Mouse (Mus musculus) heart, postnatal 0 days (tissue): ENCODE results near the gene Rdh7. TPM values are rescaled to one million over a fixed set of nuclear protein-coding genes. Genes with fewer than 3 reads are reported as not detected.

ENCODE experiments used
- ATAC-seq: fragments of 200-750 bp; cut with Nextera tagmentation; 2 replicates; pipeline ENCODE4 v1.8.0; 2017; ENCODE audit warnings: low read depth, moderate number of reproducible peaks, moderate library complexity; ENCODE audit not compliant: insufficient read depth
- DNase-seq: peaks from one replicate; pipeline ENCODE4 v3.0.0-alpha.2; 2016; ENCODE audit warnings: low spot score
- H3K27ac ChIP-seq: fragments of 300-500 bp; sonication (generic); 2 replicates; pipeline ENCODE4 v1.5.1; 2014; ENCODE audit warnings: low read depth, mild to moderate bottlenecking
- H3K27me3 ChIP-seq: fragments of 300-500 bp; sonication (generic); 2 replicates; pipeline ENCODE4 v1.6.1; 2014; ENCODE audit warnings: low read length, mixed read lengths; ENCODE audit not compliant: control insufficient read depth, insufficient read depth
- H3K36me3 ChIP-seq: fragments of 300-500 bp; sonication (generic); replicated peaks from 2 replicates; pipeline ENCODE4 v1.6.1; 2014; ENCODE audit warnings: low read length, mixed read lengths; ENCODE audit not compliant: control insufficient read depth, insufficient read depth
- H3K4me1 ChIP-seq: fragments of 300-500 bp; sonication (generic); 2 replicates; pipeline ENCODE4 v1.6.1; 2014; ENCODE audit warnings: antibody characterized with exemption; ENCODE audit not compliant: control insufficient read depth, insufficient read depth
- H3K4me2 ChIP-seq: fragments of 300-500 bp; sonication (generic); 2 replicates; pipeline ENCODE4 v1.6.1; 2014; ENCODE audit warnings: low read depth, mild to moderate bottlenecking, low read length, moderate library complexity
- H3K4me3 ChIP-seq: fragments of 300-500 bp; sonication (generic); 2 replicates; pipeline ENCODE4 v1.5.1; 2014; ENCODE audit warnings: low read depth, low read length
- H3K9ac ChIP-seq: fragments of 300-500 bp; sonication (generic); replicated peaks from 2 replicates; pipeline ENCODE4 v1.6.1; 2014; ENCODE audit warnings: low read depth, low read length, mixed read lengths
- H3K9me3 ChIP-seq: fragments of 300-500 bp; sonication (generic); replicated peaks from 2 replicates; pipeline ENCODE4 v1.6.1; 2016; ENCODE audit warnings: low read length; ENCODE audit not compliant: control insufficient read depth
- CTCF ChIP-seq: IDR thresholded peaks from 2 replicates; pipeline ENCODE4 v1.5.1; 2016; ENCODE audit warnings: antibody characterized with exemption, control low read depth, low read depth
- EP300 ChIP-seq: IDR thresholded peaks from 2 replicates; pipeline ENCODE4 v1.6.1; 2016; ENCODE audit warnings: antibody characterized with exemption, low read depth
- WGBS: fragments of 180-500 bp; shearing (Covaris S2); extraction: QIAGEN DNeasy Blood & Tissue Kit; methylation state at CpG from one replicate; pipeline ENCODE4 v1.1.7; 2014; 5-methylcytosine and 5-hydroxymethylcytosine counted together
- polyA plus RNA-seq: library from polyadenylated mRNA; unstranded; fragments of >200 nt; fragmentation: Nextera tagmentation; extraction: Ambion mirVana; gene quantifications from 2 replicates; pipeline ENCODE4 v1.2.1, GENCODE M21; 2015
- total RNA-seq: library from RNA; depleted of rRNA; stranded (reverse); fragments of >200 nt; gene quantifications from 2 replicates; pipeline ENCODE4 v1.2.3, GENCODE M21; 2014; ENCODE audit warnings: low replicate concordance

The Rdh7 gene
- total and polyA plus RNA-seq, 2 experiments from 2014 or later, result not detected

DNA sequence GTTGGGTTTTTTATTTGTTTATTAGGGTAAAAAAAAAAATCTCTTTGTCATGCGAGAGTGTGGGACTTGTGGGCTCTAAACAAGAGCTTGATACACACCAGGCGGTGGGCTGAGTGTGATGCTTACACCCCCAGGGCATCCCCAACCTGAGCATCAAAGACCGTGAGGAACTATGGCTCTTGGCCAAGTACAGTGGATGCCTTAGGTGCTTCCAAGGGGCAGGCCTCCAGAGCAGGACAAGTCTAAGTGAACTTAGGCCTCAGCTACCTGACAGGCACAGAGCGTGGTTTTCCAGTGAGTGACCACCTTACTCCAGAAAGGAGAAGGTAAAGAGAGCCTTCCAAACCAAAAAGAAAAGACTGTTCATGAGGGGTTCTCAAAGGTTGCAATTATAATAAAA is 1.6 kb downstream of the Rdh7 start:
- no peak for ATAC-seq
- TF ChIP-seq CTCF, result no peak
- TF ChIP-seq EP300, result no peak
- H3K4me3 ChIP-seq, result no peak overlapping the region
- WGBS, result 75% methylated on average over 4 of the region's 4 CpGs
- no peak overlapping the region for H3K27ac ChIP-seq
- no peaks in the 10 kb centered on the region for H3K27me3 ChIP-seq
- no peaks in the 10 kb centered on the region for H3K4me1 ChIP-seq
- no peaks in the 10 kb centered on the region for H3K9me3 ChIP-seq
- no peak overlapping the region for H3K4me2 ChIP-seq
- no peaks in the 10 kb centered on the region for H3K36me3 ChIP-seq
- H3K9ac ChIP-seq, result no peak overlapping the region
- DNase-seq, result no peak

DNA sequence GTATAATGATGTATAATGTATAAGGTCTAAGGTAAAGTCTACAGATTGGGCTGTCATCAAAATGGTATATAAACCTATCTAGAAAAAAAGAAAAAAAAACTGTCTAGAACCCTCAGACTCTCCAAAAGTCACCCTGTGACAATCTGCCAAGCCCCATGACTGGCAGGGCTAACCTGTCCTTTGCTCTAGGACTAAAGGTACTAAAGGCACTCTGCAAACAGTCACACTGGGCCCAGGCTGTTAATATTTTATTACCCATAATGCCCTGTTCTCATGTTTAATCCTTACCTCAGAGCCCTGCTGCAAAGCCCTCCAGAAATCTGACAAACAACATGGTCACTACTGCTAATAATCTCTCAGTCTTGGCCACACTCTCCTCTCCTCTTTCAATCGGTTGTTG is 2.1 kb downstream of the Rdh7 start:
- no peaks in the 10 kb centered on the region for H3K36me3 ChIP-seq
- H3K27me3 ChIP-seq, result no peaks in the 10 kb centered on the region
- no peaks in the 10 kb centered on the region for H3K9me3 ChIP-seq
- H3K27ac ChIP-seq, result no peak overlapping the region
- H3K4me3 ChIP-seq, result no peak overlapping the region
- WGBS, result 69% methylated on average over 1 of the region's 1 CpGs
- H3K4me1 ChIP-seq, result no peaks in the 10 kb centered on the region
- TF ChIP-seq EP300 (no peak), CTCF (no peak)
- no peak overlapping the region for H3K4me2 ChIP-seq
- DNase-seq (no peak), ATAC-seq (no peak)
- no peak overlapping the region for H3K9ac ChIP-seq

DNA sequence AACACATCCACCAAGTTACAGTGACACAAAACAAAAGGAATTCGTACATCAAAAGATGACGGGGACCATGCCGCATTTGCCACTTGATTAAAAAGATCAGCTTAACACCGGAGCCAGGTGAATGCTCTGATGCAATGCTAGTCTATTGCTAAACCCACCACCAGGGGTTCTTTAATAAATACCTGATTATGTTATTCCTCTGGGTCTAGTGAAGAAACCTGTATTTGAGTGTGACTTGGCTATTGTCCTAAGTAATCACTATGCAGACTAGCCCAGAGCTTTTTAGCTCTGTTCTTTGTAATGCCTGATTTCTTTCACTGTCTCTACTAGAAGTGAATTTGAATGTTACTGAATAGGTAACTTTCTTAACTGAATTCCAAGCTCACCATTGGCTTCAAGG is 7.6 kb downstream of the Rdh7 start:
- no peak for DNase-seq
- WGBS, result 85% methylated on average over 4 of the region's 4 CpGs
- Histone ChIP-seq H3K4me2 (no peak overlapping the region), H3K9me3 (no peaks in the 10 kb centered on the region), H3K4me1 (no peaks in the 10 kb centered on the region), H3K27me3 (no peaks in the 10 kb centered on the region), H3K9ac (no peak overlapping the region), H3K27ac (no peak overlapping the region), H3K36me3 (no peaks in the 10 kb centered on the region), H3K4me3 (no peak overlapping the region)
- no peak for ATAC-seq
- no peak for TF ChIP-seq CTCF
- TF ChIP-seq EP300, result no peak

DNA sequence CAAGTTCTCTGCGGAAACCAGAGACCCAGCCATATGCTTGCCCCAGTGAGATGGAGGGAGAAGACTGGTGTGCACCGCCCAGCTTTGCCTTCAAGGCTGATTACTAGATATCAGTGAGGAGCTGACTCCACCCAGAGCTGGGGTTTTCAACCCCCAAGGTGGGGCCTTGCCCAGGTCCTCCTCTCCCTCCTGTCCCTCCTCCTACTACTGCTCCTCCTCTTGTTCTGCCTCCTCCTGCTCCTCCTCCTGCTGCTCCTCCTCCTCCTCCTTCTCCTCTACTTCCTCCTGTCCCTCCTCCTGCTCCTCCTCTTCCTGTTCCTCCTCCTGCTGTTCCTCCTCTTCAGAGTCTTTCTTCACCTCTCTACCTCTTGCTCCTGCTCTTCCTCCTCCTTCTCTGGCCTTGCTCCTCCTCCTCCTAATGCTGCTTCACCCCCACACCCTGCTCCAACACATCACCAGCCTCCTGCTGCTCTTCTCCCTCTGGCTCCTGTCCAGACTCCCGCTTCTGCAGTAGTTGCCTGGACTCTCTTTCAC is 9.4 kb downstream of the Rdh7 start:
- Histone ChIP-seq H3K36me3 (no peaks in the 10 kb centered on the region), H3K4me2 (no peak overlapping the region), H3K4me1 (no peaks in the 10 kb centered on the region), H3K27me3 (no peaks in the 10 kb centered on the region), H3K9ac (no peak overlapping the region), H3K27ac (no peak overlapping the region), H3K9me3 (no peaks in the 10 kb centered on the region), H3K4me3 (no peak overlapping the region)
- DNase-seq, result no peak
- TF ChIP-seq EP300 (no peak), CTCF (no peak)
- ATAC-seq, result 0 out of 2 replicates have a peak, but pooled peaks have one; percentile 24
- 72% methylated on average over 2 of the region's 3 CpGs for WGBS

DNA sequence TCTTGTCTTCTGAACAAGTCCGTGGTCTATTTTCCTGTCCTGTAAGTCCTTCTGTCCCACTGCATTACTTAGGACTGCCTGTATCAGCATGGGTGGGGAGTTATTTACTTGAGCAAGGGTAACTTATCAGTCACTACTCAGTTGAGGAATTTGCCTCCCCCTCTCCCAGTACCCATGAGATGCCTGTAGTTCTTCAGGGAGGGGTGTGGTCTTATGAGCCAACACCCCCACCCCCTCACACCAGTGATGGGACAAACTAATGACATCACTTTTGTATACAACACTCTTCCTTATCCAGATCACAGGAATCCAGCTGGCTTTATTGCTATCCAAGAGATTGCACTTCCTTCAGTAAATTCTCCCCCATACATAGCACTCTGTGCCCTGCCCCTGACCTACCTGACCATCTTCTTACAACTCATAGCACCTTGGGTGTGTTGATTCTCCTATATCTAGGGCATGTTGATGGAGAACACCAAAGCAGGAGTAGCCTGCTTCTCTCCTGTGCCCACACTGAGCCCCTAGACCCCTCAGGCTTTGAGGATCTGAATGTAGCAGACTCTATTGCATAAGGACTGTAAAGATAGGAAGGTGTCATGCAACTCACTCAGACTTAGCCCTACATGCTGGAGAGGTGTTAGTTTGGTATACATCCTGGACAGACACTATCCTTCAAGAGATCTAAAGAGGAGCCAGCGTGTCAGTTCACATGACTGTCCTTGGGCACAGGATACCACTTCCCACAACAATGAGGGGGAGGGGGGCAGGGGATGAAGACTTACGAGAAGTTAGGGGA is 10.2 kb downstream of the Rdh7 start:
- TF ChIP-seq EP300 (no peak), CTCF (no peak)
- 54% methylated on average over 3 of the region's 3 CpGs for WGBS
- ATAC-seq, result no peak

More for the DNA sequence above, 10.2 kb downstream of the Rdh7 start:
- H3K4me2 ChIP-seq, result no peak overlapping the region
- no peaks in the 10 kb centered on the region for H3K4me1 ChIP-seq
- no peaks in the 10 kb centered on the region for H3K9me3 ChIP-seq
- no peak for DNase-seq
- H3K36me3 ChIP-seq, result no peaks in the 10 kb centered on the region
- no peaks in the 10 kb centered on the region for H3K27me3 ChIP-seq
- no peak overlapping the region for H3K27ac ChIP-seq
- H3K9ac ChIP-seq, result no peak overlapping the region
- no peak overlapping the region for H3K4me3 ChIP-seq
